Comparison of ENCODE assay signal across 7 mouse cellular contexts in the genomic region with DNA sequence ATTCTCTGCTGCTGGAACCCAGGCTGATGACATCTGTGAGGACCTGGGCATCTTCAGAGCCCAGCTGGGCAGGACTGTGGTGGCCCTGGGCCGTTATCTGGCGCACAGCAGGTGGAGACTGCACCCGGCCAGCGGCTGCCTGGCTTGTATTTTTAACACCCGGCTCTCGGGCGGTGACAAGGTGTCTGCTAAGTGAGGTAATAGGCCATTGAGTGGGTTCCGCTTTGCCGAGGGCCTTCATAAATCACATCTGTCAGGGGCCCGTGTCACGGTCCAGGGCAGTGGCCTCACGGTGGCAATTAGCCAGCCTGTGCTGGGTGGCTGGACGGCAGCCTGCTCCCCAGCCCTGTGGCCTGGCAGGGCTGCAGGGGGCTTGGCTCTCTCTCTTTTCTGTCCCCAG.
DNase-seq lines count a peak whose midpoint lies in the region; ATAC-seq lines count a peak whose summit lies in the region.

No protein-coding gene starts in this region.

- ATAC-seq in megakaryocyte, adult 5-6 weeks (ENCODE audit: poor library complexity, severe bottlenecking) = peak; percentile 47

- peak; percentile 53 for DNase-seq in 3134 (ENCODE audit: extremely low read depth, insufficient read length, low spot score)
- peak; percentile 79 for DNase-seq in adrenal gland, postnatal 14 days
- peak; percentile 67 to 83 for DNase-seq in heart, adult 18-20 months
- peak; percentile 51 to 52 for DNase-seq in kidney, adult 8-10 months
- DNase-seq in spleen, adult 12 weeks (ENCODE audit: low spot score) = no peak
- DNase-seq in B cell, adult 2 months = no peak

Comparison
In these comparisons a context has a peak if more than half of its experiments do, and no peak if none do; other contexts are left out.
1. DNase-seq: peak in 3134 (single experiment), adrenal gland, postnatal 14 days (single experiment), heart, adult 18-20 months (2 of 2) and kidney, adult 8-10 months (2 of 2); none in spleen, adult 12 weeks (single experiment) and B cell, adult 2 months (0 of 2).